Mouse (Mus musculus): Measurements from ENCODE around the gene H2al1m. TPM values are rescaled to one million over a fixed set of nuclear protein-coding genes. Genes with fewer than 3 reads are reported as not detected.

H2al1m gene
- polyA plus RNA-seq, 1 experiment from 2014 or later: not detected

Other genes starting within 250 kb of the H2al1m start
- gene Fthl17f, start 220.7 kb upstream of the H2al1m start, polyA plus RNA-seq (2021): not detected
- gene 4930402K13Rik, start 179.2 kb upstream of the H2al1m start, polyA plus RNA-seq (2021): not detected
- 0.01 TPM for gene Lancl3, start 83.9 kb upstream of the H2al1m start, polyA plus RNA-seq (2021)
- not detected for gene Gm14862, start 26.9 kb upstream of the H2al1m start, polyA plus RNA-seq (2021)
- 0.27 TPM for gene Xk, start 11.0 kb upstream of the H2al1m start, polyA plus RNA-seq (2021)
- 0.14 TPM for gene H2al1k, start 66.9 kb downstream of the H2al1m start, polyA plus RNA-seq (2021)
- not detected for gene Cybb, start 204.0 kb downstream of the H2al1m start, polyA plus RNA-seq (2021)

Measured in Patski (cell line).